ENCODE assay signal across 10 mouse cellular contexts in the genomic region with DNA sequence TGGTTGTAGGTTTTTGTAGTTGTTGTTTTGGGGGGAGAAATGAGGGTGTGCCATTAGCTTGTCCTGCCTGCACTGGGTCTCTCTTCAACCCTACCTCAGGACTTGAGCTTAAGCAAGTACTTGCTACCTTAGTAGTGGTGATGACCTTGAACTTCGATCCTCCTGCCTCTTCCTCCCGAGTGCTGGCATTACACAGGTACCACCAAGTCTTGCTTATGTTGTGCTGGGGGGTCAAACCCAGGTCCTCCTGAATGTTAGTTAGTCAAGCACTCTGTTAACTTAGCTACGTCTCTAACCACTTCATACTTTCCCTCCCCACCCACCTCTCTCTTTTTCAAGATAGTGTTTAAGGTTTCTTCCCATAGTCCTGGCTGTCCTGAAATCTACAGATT. TPM values are rescaled to one million over a fixed set of nuclear protein-coding genes. Genes with fewer than 3 reads are reported as not detected.
DNase-seq lines count a peak whose midpoint lies in the region; ATAC-seq lines count a peak whose summit lies in the region.
"Had no signal": no experiment of that assay in that cellular context is flagged by ENCODE, and none has a peak within 500 bp of the region (broad histone marks: within the 10 kb centered on the region; RNA-seq: fewer than 3 reads in every experiment).

No protein-coding gene starts in this region.

- H3K4me1 ChIP-seq in kidney, embryonic 14.5 days (ENCODE audit: control insufficient read depth, insufficient read depth, low read length) = peaks cover 51% of the 10 kb centered on the region
- peaks cover 32% of the 10 kb centered on the region for H3K4me1 ChIP-seq in embryonic facial prominence, embryonic 13.5 days
- peaks cover 5% of the 10 kb centered on the region; the same call in 1 of the 2 replicates for H3K4me1 ChIP-seq in hindbrain, embryonic 16.5 days (ENCODE audit: control insufficient read depth, insufficient read depth, low read depth, low read length)
- H3K4me1 ChIP-seq in midbrain, embryonic 13.5 days (replicated peaks) = peaks cover 12% of the 10 kb centered on the region

- no peaks in the 10 kb centered on the region for H3K36me3 ChIP-seq in kidney, embryonic 14.5 days (ENCODE audit: control insufficient read depth, insufficient read depth, low read length)
- H3K36me3 ChIP-seq in embryonic facial prominence, embryonic 13.5 days = no peaks in the 10 kb centered on the region
- H3K36me3 ChIP-seq in hindbrain, embryonic 16.5 days (ENCODE audit: control insufficient read depth, insufficient read depth, low read length) = no peaks in the 10 kb centered on the region
- no peaks in the 10 kb centered on the region for H3K36me3 ChIP-seq in midbrain, embryonic 13.5 days

- WGBS in kidney, embryonic 14.5 days = 60% methylated on average over 3 of the region's 3 CpGs
- WGBS in embryonic facial prominence, embryonic 13.5 days = 67% methylated on average over 3 of the region's 3 CpGs
- WGBS in hindbrain, embryonic 16.5 days = 64% methylated on average over 3 of the region's 3 CpGs
- 70% methylated on average over 3 of the region's 3 CpGs for WGBS in midbrain, embryonic 13.5 days

- peak overlapping the region; percentile 75 for H3K4me2 ChIP-seq in kidney, embryonic 14.5 days (replicated peaks; ENCODE audit: low read depth, low read length)
- peak overlapping the region; percentile 74 for H3K4me2 ChIP-seq in embryonic facial prominence, embryonic 13.5 days
- peak overlapping the region; percentile 59 for H3K4me2 ChIP-seq in hindbrain, embryonic 16.5 days (ENCODE audit: low read length)
- H3K4me2 ChIP-seq in midbrain, embryonic 13.5 days (replicated peaks) = peak overlapping the region; percentile 54

- no peaks in the 10 kb centered on the region for H3K27me3 ChIP-seq in kidney, embryonic 14.5 days (ENCODE audit: control insufficient read depth, insufficient read depth, low read length)
- H3K27me3 ChIP-seq in embryonic facial prominence, embryonic 13.5 days = no peaks in the 10 kb centered on the region
- no peaks in the 10 kb centered on the region for H3K27me3 ChIP-seq in hindbrain, embryonic 16.5 days (replicated peaks; ENCODE audit: control insufficient read depth, insufficient read depth, low read length)
- peaks cover 4% of the 10 kb centered on the region; the same call in 1 of the 2 replicates for H3K27me3 ChIP-seq in midbrain, embryonic 13.5 days

- H3K9me3 ChIP-seq in kidney, embryonic 14.5 days (ENCODE audit: control insufficient read depth, low read length) = no peaks in the 10 kb centered on the region
- no peaks in the 10 kb centered on the region for H3K9me3 ChIP-seq in embryonic facial prominence, embryonic 13.5 days
- H3K9me3 ChIP-seq in hindbrain, embryonic 16.5 days (ENCODE audit: control insufficient read depth, low read length) = no peaks in the 10 kb centered on the region
- H3K9me3 ChIP-seq in midbrain, embryonic 13.5 days = no peaks in the 10 kb centered on the region

- peak overlapping the region; percentile 26; the same call in 1 of the 2 replicates for H3K27ac ChIP-seq in kidney, embryonic 14.5 days (ENCODE audit: low read depth, low read length)
- H3K27ac ChIP-seq in embryonic facial prominence, embryonic 13.5 days = no peak overlapping the region
- H3K27ac ChIP-seq in hindbrain, embryonic 16.5 days (ENCODE audit: low read depth, low read length) = no peak overlapping the region
- H3K27ac ChIP-seq in midbrain, embryonic 13.5 days = no peak overlapping the region

- H3K4me3 ChIP-seq in kidney, embryonic 14.5 days (ENCODE audit: low read length) = peak overlapping the region; percentile 36
- peak overlapping the region; percentile 39 for H3K4me3 ChIP-seq in embryonic facial prominence, embryonic 13.5 days
- H3K4me3 ChIP-seq in hindbrain, embryonic 16.5 days (ENCODE audit: low read length) = no peak overlapping the region
- peak overlapping the region; percentile 26 for H3K4me3 ChIP-seq in midbrain, embryonic 13.5 days (replicated peaks)

- no peak for ATAC-seq in kidney, embryonic 14.5 days (ENCODE audit: low FRiP score, low TSS enrichment)
- ATAC-seq in embryonic facial prominence, embryonic 13.5 days (ENCODE audit: insufficient number of reproducible peaks, insufficient read depth, low FRiP score, low TSS enrichment, low read depth) = no peak
- no peak for ATAC-seq in hindbrain, embryonic 16.5 days
- no peak for ATAC-seq in midbrain, embryonic 13.5 days

- peak overlapping the region; percentile 61 for H3K9ac ChIP-seq in kidney, embryonic 14.5 days (ENCODE audit: low read depth, low read length)
- H3K9ac ChIP-seq in embryonic facial prominence, embryonic 13.5 days = peak overlapping the region; percentile 76
- no peak overlapping the region; the same call in 1 of the 2 replicates for H3K9ac ChIP-seq in hindbrain, embryonic 16.5 days (ENCODE audit: low read depth, low read length)
- H3K9ac ChIP-seq in midbrain, embryonic 13.5 days (replicated peaks) = no peak overlapping the region; the same call in 1 of the 2 replicates

- DNase-seq in kidney, postnatal 36 days = no peak
- DNase-seq in adrenal gland, postnatal 4 days (ENCODE audit: low spot score in 2 of 2) = no peak
- no peak for DNase-seq in frontal cortex, adult 2 months (ENCODE audit: extremely low spot score in 1 of 2, low spot score in 1 of 2)
- DNase-seq in frontal cortex, postnatal 25 days (ENCODE audit: low spot score in 2 of 2) = no peak
- DNase-seq: thymus, adult 2 months had no signal

RNA-seq across cellular contexts. Expression of gene Id1, which starts 11.7 kb away (rescaled TPM):
- polyA plus RNA-seq in kidney, embryonic 14.5 days (2014; fragmentation: Nextera tagmentation; extraction: Ambion mirVana) = 129 and 178 TPM in 2 replicates
- 179 and 189 TPM in 2 replicates for polyA plus RNA-seq in embryonic facial prominence, embryonic 13.5 days (2015; fragmentation: Nextera tagmentation; extraction: Ambion mirVana)
- 56.8 and 68.4 TPM in 2 replicates for polyA plus RNA-seq in hindbrain, embryonic 16.5 days (2015; fragmentation: Nextera tagmentation; extraction: Ambion mirVana)
- polyA plus RNA-seq in midbrain, embryonic 13.5 days (2015; fragmentation: Nextera tagmentation; extraction: Ambion mirVana) = 32.8 and 39.4 TPM in 2 replicates
- 100 to 1,000 TPM; 103 to 129 TPM for total RNA-seq in adrenal gland, postnatal 4 days (2021)
- polyA plus RNA-seq in frontal cortex, adult 2 months (2012; rRNA removed) = 81.5 and 93.8 TPM in 2 replicates

RNA-seq across cellular contexts. Expression of gene Cox4i2, which starts 29.6 kb away (rescaled TPM):
- 12.1 and 18.8 TPM in 2 replicates for polyA plus RNA-seq in kidney, embryonic 14.5 days (2014; fragmentation: Nextera tagmentation; extraction: Ambion mirVana)
- 29.3 and 29.8 TPM in 2 replicates for polyA plus RNA-seq in embryonic facial prominence, embryonic 13.5 days (2015; fragmentation: Nextera tagmentation; extraction: Ambion mirVana)
- polyA plus RNA-seq in hindbrain, embryonic 16.5 days (2015; fragmentation: Nextera tagmentation; extraction: Ambion mirVana) = 6.7 and 7.0 TPM in 2 replicates
- 4.1 and 5.5 TPM in 2 replicates for polyA plus RNA-seq in midbrain, embryonic 13.5 days (2015; fragmentation: Nextera tagmentation; extraction: Ambion mirVana)
- total RNA-seq in adrenal gland, postnatal 4 days (2021) = 1 to 10 TPM; 4.2 to 4.9 TPM
- polyA plus RNA-seq in frontal cortex, adult 2 months (2012; rRNA removed) = 6.9 and 7.6 TPM in 2 replicates
- total RNA-seq: CH12.LX had no signal

RNA-seq across cellular contexts. Expression of gene Mcts2, which starts 37.5 kb away (rescaled TPM):
- 35.4 and 40.8 TPM in 2 replicates for polyA plus RNA-seq in kidney, embryonic 14.5 days (2014; fragmentation: Nextera tagmentation; extraction: Ambion mirVana)
- polyA plus RNA-seq in embryonic facial prominence, embryonic 13.5 days (2015; fragmentation: Nextera tagmentation; extraction: Ambion mirVana) = 37.3 and 40.7 TPM in 2 replicates
- 32.2 and 36.7 TPM in 2 replicates for polyA plus RNA-seq in hindbrain, embryonic 16.5 days (2015; fragmentation: Nextera tagmentation; extraction: Ambion mirVana)
- polyA plus RNA-seq in midbrain, embryonic 13.5 days (2015; fragmentation: Nextera tagmentation; extraction: Ambion mirVana) = 42.7 and 44.1 TPM in 2 replicates
- total RNA-seq in adrenal gland, postnatal 4 days (2021) = 10 to 100 TPM; 26.7 to 27.4 TPM
- polyA plus RNA-seq in frontal cortex, adult 2 months (2012; rRNA removed) = 18.9 and 19.0 TPM in 2 replicates

RNA-seq across cellular contexts. Expression of gene H13, which starts 55.1 kb away (rescaled TPM):
- polyA plus RNA-seq in kidney, embryonic 14.5 days (2014; fragmentation: Nextera tagmentation; extraction: Ambion mirVana) = 127 and 147 TPM in 2 replicates
- 123 and 125 TPM in 2 replicates for polyA plus RNA-seq in embryonic facial prominence, embryonic 13.5 days (2015; fragmentation: Nextera tagmentation; extraction: Ambion mirVana)
- 172 and 178 TPM in 2 replicates for polyA plus RNA-seq in hindbrain, embryonic 16.5 days (2015; fragmentation: Nextera tagmentation; extraction: Ambion mirVana)
- 171 and 181 TPM in 2 replicates for polyA plus RNA-seq in midbrain, embryonic 13.5 days (2015; fragmentation: Nextera tagmentation; extraction: Ambion mirVana)
- total RNA-seq in adrenal gland, postnatal 4 days (2021) = 100 to 1,000 TPM; 138 to 140 TPM
- 82.4 and 82.7 TPM in 2 replicates for polyA plus RNA-seq in frontal cortex, adult 2 months (2012; rRNA removed)

Comparison
In these comparisons a context has a peak if more than half of its experiments do, and no peak if none do; other contexts are left out.
1. H3K9ac ChIP-seq: peak in kidney, embryonic 14.5 days (single experiment) and embryonic facial prominence, embryonic 13.5 days (single experiment); none in hindbrain, embryonic 16.5 days (single experiment) and midbrain, embryonic 13.5 days (single experiment).
2. Peak in every context shown above with its lines, with median percentiles within 50 percentile points of each other: H3K4me2 ChIP-seq.